Mouse (Mus musculus) liver, postnatal 0 days (tissue): ENCODE data around the gene Ccdc57.

Source experiments
- CTCF ChIP-seq: sonication (generic); IDR thresholded peaks from 2 replicates; pipeline ENCODE4 v1.5.1; 2016; ENCODE audit warnings: antibody characterized with exemption, low read depth
- EP300 ChIP-seq: IDR thresholded peaks from 2 replicates; pipeline ENCODE4 v1.6.1; 2016; ENCODE audit warnings: antibody characterized with exemption, low read depth, mild to moderate bottlenecking

DNA sequence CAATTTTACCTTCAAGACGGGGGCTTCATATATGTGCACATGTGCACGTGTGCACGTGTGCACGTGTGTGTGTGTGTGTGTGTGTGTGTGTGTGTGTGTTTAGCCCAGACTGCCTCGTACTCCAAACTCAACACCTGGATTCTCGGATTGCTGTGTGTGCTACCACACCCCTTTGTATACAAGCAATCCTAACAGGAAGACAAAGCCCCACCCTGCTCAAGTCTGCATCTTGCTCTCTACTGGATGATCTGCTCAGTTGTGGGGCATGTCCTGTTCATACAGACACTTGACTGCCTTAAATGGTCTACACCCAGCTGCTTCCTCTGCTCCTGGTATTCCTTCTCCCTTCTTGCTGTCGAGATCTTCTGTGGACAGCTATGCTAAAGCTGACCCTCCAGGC lies 12.6 kb upstream of the Ccdc57 start:
- TF ChIP-seq CTCF (no peak), EP300 (no peak)
